Mouse (Mus musculus): ENCODE measurements around the gene Fap. TPM values are rescaled to one million over a fixed set of nuclear protein-coding genes. Genes with fewer than 3 reads are reported as not detected.

Gene Fap
- polyA plus RNA-seq, 1 experiment, result 0.11 TPM

DNA sequence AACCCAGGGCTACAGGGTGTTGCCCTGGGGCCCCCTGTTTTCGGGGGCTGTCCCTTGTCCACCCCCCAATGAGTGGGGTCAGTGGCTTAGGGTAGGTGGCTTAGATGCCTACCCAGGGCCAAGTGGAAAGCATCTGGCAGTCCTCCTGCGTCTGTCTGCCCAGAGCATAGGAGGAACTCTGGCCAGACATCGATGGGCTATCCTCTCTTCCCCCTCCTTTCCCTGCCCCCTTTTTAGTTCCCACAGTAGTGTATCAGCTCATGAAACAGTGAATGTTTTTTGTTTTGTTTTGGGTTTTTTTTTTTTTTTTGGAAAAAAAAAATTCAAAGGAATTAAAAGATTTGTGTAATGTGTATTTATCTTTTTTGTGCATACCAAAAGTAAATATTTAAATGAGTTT, 17.7 kb upstream of the Fap start:
- no peaks in the 10 kb centered on the region for H3K79me2 ChIP-seq (ENCODE audit: control insufficient read depth, insufficient read depth)
- H3K36me3 ChIP-seq (ENCODE audit: control insufficient read depth, insufficient read depth), result no peaks in the 10 kb centered on the region
- no peaks in the 10 kb centered on the region for H3K27me3 ChIP-seq (ENCODE audit: control insufficient read depth, insufficient read depth, insufficient read length)
- no peak overlapping the region for H3ac ChIP-seq (ENCODE audit: control insufficient read depth, insufficient read length)
- TF ChIP-seq POLR2AphosphoS2 (IDR thresholded peaks at IDR 0.05; ENCODE audit: insufficient read length, low read depth) (no peak), CEBPB (IDR thresholded peaks at IDR 0.05; ENCODE audit: insufficient read depth, poor library complexity, severe bottlenecking) (no peak)
- no peak overlapping the region for H3K4me2 ChIP-seq (ENCODE audit: low read depth)
- H3K4me3 ChIP-seq, result no peak overlapping the region

DNA sequence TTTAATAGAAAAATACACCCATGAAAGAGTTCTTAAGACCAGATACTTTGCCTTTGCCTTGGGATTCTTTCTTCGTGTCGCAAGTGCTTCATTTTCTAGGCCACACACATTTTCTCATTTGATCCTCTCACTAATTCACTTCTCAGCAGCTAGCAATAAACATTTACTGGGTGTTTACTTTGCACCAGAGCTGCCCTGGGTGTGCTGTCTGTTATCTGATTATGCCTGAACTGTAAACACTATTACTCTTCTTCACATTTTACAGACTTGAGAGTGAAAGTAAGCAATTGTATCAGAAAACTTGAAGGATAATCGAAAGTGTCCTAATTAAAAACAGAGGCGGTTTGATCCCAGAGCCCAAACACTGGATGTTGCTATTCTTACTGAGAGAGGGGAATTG, 15.5 kb upstream of the Fap start:
- no peaks in the 10 kb centered on the region for H3K79me2 ChIP-seq (ENCODE audit: control insufficient read depth, insufficient read depth)
- H3K36me3 ChIP-seq (ENCODE audit: control insufficient read depth, insufficient read depth), result no peaks in the 10 kb centered on the region
- no peak overlapping the region for H3K4me3 ChIP-seq
- TF ChIP-seq TCF12 (IDR thresholded peaks at IDR 0.05; ENCODE audit: insufficient read depth, poor library complexity, severe bottlenecking), result no peak
- no peak for TF ChIP-seq MYOG (IDR thresholded peaks at IDR 0.05; ENCODE audit: control insufficient read depth in 1 of 3, insufficient read depth in 1 of 3, insufficient read length in 2 of 3, low read depth in 2 of 3)
- no peak for TF ChIP-seq E2F4 (IDR thresholded peaks at IDR 0.05; ENCODE audit: insufficient read depth)
- TF ChIP-seq MYOD1 (IDR thresholded peaks at IDR 0.05; ENCODE audit: control insufficient read depth in 1 of 3, insufficient read length in 2 of 3, low read depth in 2 of 3), result no peak
- no peak for TF ChIP-seq CEBPB (IDR thresholded peaks at IDR 0.05; ENCODE audit: insufficient read depth, poor library complexity, severe bottlenecking)
- no peak for TF ChIP-seq SRF (IDR thresholded peaks at IDR 0.05; ENCODE audit: control insufficient read depth, insufficient read length, low read depth)
- TF ChIP-seq USF1 (IDR thresholded peaks at IDR 0.05; ENCODE audit: low read depth), result no peak
- TF ChIP-seq POLR2AphosphoS2 (IDR thresholded peaks at IDR 0.05; ENCODE audit: insufficient read length, low read depth), result no peak
- H3K27me3 ChIP-seq (ENCODE audit: control insufficient read depth, insufficient read depth, insufficient read length), result no peaks in the 10 kb centered on the region
- no peak overlapping the region for H3ac ChIP-seq (ENCODE audit: control insufficient read depth, insufficient read length)
- no peak overlapping the region for H3K4me2 ChIP-seq (ENCODE audit: low read depth)

DNA sequence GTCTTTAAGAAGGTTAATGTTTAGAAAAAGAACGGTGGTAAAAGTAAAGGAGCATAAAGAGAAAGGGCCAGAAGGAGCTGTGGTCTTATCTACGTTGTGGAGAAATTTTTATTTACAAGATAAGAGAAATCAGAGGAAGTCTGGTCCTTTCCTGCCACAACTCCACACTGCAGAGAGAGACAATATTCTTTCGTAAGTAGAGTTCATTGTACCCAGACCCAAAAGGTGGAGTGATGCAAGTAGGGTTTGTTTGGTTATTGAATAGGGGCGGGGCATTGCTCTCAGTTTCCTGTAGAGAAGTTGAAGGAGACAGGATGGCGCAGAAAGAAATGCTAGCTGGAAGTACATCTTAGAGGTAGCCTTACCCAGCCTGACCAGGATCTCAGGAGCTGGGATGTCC, 11.9 kb upstream of the Fap start:
- TF ChIP-seq REST (IDR thresholded peaks at IDR 0.05; ENCODE audit: insufficient read depth, insufficient read length) (no peak), MYOD1 (IDR thresholded peaks at IDR 0.05; ENCODE audit: control insufficient read depth in 1 of 3, insufficient read length in 2 of 3, low read depth in 2 of 3) (no peak), TCF12 (IDR thresholded peaks at IDR 0.05; ENCODE audit: insufficient read depth, poor library complexity, severe bottlenecking) (no peak), USF1 (IDR thresholded peaks at IDR 0.05; ENCODE audit: low read depth) (no peak), MAX (IDR thresholded peaks at IDR 0.05; ENCODE audit: low read depth) (no peak)

DNA sequence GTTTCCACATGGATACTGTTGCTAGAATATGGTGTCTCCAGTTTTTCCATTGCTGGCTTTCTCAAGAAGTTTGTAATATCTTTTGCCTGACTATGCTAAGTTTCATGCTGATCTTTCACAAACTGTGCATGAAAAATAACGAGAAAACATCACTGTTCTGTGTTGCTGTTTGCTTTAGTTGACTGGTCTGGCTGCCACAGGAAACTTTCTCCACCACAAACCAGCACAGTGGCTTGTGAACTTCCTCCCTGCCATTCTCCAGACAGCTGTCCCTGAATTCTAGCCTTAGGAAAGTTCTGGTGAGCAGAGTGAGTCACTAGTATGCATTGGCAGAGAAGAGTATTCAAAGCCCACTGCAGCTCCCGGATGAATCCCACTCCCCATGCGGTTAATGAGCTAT, 1.1 kb upstream of the Fap start:
- no peak overlapping the region for H3K4me3 ChIP-seq
- H3K79me2 ChIP-seq (ENCODE audit: control insufficient read depth, insufficient read depth), result no peaks in the 10 kb centered on the region
- H3K36me3 ChIP-seq (ENCODE audit: control insufficient read depth, insufficient read depth), result no peaks in the 10 kb centered on the region
- H3K4me2 ChIP-seq (ENCODE audit: low read depth), result no peak overlapping the region
- no peaks in the 10 kb centered on the region for H3K27me3 ChIP-seq (ENCODE audit: control insufficient read depth, insufficient read depth, insufficient read length)
- no peak overlapping the region for H3ac ChIP-seq (ENCODE audit: control insufficient read depth, insufficient read length)
- TF ChIP-seq TCF3 (IDR thresholded peaks at IDR 0.05; ENCODE audit: insufficient read length, low read depth) (no peak), POLR2A (IDR thresholded peaks at IDR 0.05; ENCODE audit: insufficient read length, low read depth) (no peak), TCF12 (IDR thresholded peaks at IDR 0.05; ENCODE audit: insufficient read depth, poor library complexity, severe bottlenecking) (no peak), MYOG (IDR thresholded peaks at IDR 0.05; ENCODE audit: control insufficient read depth in 1 of 3, insufficient read depth in 1 of 3, insufficient read length in 2 of 3, low read depth in 2 of 3) (no peak), POLR2AphosphoS2 (IDR thresholded peaks at IDR 0.05; ENCODE audit: insufficient read length, low read depth) (no peak), SRF (IDR thresholded peaks at IDR 0.05; ENCODE audit: control insufficient read depth, insufficient read length, low read depth) (no peak), E2F4 (IDR thresholded peaks at IDR 0.05; ENCODE audit: insufficient read depth) (no peak), CEBPB (IDR thresholded peaks at IDR 0.05; ENCODE audit: insufficient read depth, poor library complexity, severe bottlenecking) (no peak), MYOD1 (IDR thresholded peaks at IDR 0.05; ENCODE audit: control insufficient read depth in 1 of 3, insufficient read length in 2 of 3, low read depth in 2 of 3) (no peak), REST (IDR thresholded peaks at IDR 0.05; ENCODE audit: insufficient read depth, insufficient read length) (no peak), USF1 (IDR thresholded peaks at IDR 0.05; ENCODE audit: low read depth) (no peak), MAX (IDR thresholded peaks at IDR 0.05; ENCODE audit: low read depth) (no peak)

More for the DNA sequence above, 11.9 kb upstream of the Fap start:
- Histone ChIP-seq H3ac (ENCODE audit: control insufficient read depth, insufficient read length) (no peak overlapping the region), H3K4me2 (ENCODE audit: low read depth) (no peak overlapping the region), H3K27me3 (ENCODE audit: control insufficient read depth, insufficient read depth, insufficient read length) (no peaks in the 10 kb centered on the region), H3K79me2 (ENCODE audit: control insufficient read depth, insufficient read depth) (no peaks in the 10 kb centered on the region), H3K4me3 (no peak overlapping the region), H3K36me3 (ENCODE audit: control insufficient read depth, insufficient read depth) (no peaks in the 10 kb centered on the region)

DNA sequence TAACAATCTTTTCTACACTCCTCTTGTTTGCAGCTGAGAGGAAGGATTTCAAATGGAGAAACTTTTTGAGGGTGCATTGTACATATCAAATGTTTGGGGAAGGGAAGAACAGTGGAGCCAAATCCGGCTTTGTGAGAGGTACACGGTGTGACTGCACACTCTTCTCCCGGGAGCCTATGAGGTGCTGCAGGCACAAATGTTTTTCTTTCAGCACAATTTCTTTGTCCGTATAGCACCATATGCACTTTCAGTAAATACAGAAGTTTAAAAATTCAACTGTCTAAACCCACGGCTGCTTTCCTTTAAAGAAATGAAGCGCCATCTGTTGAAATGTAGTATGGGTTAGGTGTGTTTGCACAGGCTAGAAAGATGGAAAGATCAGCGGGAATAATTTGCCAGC, 375 bp upstream of the Fap start:
- no peaks in the 10 kb centered on the region for H3K36me3 ChIP-seq (ENCODE audit: control insufficient read depth, insufficient read depth)
- no peak overlapping the region for H3ac ChIP-seq (ENCODE audit: control insufficient read depth, insufficient read length)
- TF ChIP-seq TCF12 (IDR thresholded peaks at IDR 0.05; ENCODE audit: insufficient read depth, poor library complexity, severe bottlenecking) (no peak), MYOD1 (IDR thresholded peaks at IDR 0.05; ENCODE audit: control insufficient read depth in 1 of 3, insufficient read length in 2 of 3, low read depth in 2 of 3) (no peak), POLR2AphosphoS2 (IDR thresholded peaks at IDR 0.05; ENCODE audit: insufficient read length, low read depth) (no peak)
- no peak overlapping the region for H3K4me3 ChIP-seq
- H3K79me2 ChIP-seq (ENCODE audit: control insufficient read depth, insufficient read depth), result no peaks in the 10 kb centered on the region
- no peaks in the 10 kb centered on the region for H3K27me3 ChIP-seq (ENCODE audit: control insufficient read depth, insufficient read depth, insufficient read length)
- H3K4me2 ChIP-seq (ENCODE audit: low read depth), result peak overlapping the region; percentile 45

All from myocyte (in vitro differentiated cells).